Mouse (Mus musculus): Measurements from ENCODE around the gene Golga4.

DNA sequence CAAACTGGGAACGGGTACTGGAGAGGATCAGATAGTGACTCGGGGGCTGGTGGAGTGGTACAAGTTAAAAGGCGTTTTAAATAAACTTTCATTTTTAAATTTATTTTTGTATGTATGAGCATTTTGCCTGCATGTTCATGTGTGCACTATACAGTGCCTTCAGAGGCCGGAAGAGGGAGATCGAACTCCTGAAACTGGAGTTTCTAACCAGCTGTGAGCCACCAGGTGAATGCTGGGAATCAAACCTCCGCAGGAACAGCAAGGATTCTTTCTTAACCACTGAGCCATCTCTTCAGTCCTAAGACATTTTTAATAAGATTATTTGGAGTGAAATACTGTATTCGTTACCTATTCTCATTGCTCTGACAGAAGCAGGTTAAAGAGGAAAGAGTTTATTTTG lies 8.0 kb upstream of the Golga4 start:
- TF ChIP-seq CTCF (IDR thresholded peaks at IDR 0.05; ENCODE audit: low read depth) (no peak), EP300 (IDR thresholded peaks at IDR 0.05; ENCODE audit: low read depth) (no peak)

Measured in heart, postnatal 0 days (tissue).